Mouse (Mus musculus) intestine, embryonic 15.5 days (tissue): Measurements from ENCODE around the gene Rbm15. TPM values are rescaled to one million over a fixed set of nuclear protein-coding genes. Genes with fewer than 3 reads are reported as not detected.

Experiments used
- polyA plus RNA-seq: library from polyadenylated mRNA; unstranded; fragments of >200 nt; fragmentation: Nextera tagmentation; extraction: Ambion mirVana; gene quantifications from 2 replicates; pipeline ENCODE4 v1.2.1, GENCODE M21; 2015

The Rbm15 gene
- polyA plus RNA-seq, 1 experiment from 2014 or later, result 15.1 TPM

Other genes starting within 250 kb of the Rbm15 start
- 0.08 and 0.09 TPM in 2 replicates for gene Kcna2, start 232.5 kb downstream of the Rbm15 start, polyA plus RNA-seq
- gene Kcna10, start 150.6 kb downstream of the Rbm15 start, polyA plus RNA-seq, result not detected in 2 replicates
- 11.4 and 133 TPM in 2 replicates for gene Cym, start 111.9 kb downstream of the Rbm15 start, polyA plus RNA-seq
- 0.13 TPM in 1 of 2 replicates, not detected in the other for gene A630076J17Rik, start 103.1 kb downstream of the Rbm15 start, polyA plus RNA-seq
- gene Prok1, start 94.0 kb downstream of the Rbm15 start, polyA plus RNA-seq, result not detected in 2 replicates
- 200 and 209 TPM in 2 replicates for gene Lamtor5, start 54.8 kb downstream of the Rbm15 start, polyA plus RNA-seq
- 2.5 and 2.7 TPM in 2 replicates for gene Slc16a4, start 42.4 kb downstream of the Rbm15 start, polyA plus RNA-seq
- gene Kcnc4, start 125.9 kb upstream of the Rbm15 start, polyA plus RNA-seq, result 0.11 and 0.23 TPM in 2 replicates
- gene Slc6a17, start 184.3 kb upstream of the Rbm15 start, polyA plus RNA-seq, result 1.0 and 2.6 TPM in 2 replicates
- not detected in 2 replicates for gene Ubl4b, start 221.4 kb upstream of the Rbm15 start, polyA plus RNA-seq